Mouse (Mus musculus): ENCODE results near the gene Clybl. TPM values are rescaled to one million over a fixed set of nuclear protein-coding genes. Genes with fewer than 3 reads are reported as not detected.

Clybl gene
- total and polyA plus RNA-seq, 2 experiments from 2014 or later: 10.6 to 21.0 TPM

DNA sequence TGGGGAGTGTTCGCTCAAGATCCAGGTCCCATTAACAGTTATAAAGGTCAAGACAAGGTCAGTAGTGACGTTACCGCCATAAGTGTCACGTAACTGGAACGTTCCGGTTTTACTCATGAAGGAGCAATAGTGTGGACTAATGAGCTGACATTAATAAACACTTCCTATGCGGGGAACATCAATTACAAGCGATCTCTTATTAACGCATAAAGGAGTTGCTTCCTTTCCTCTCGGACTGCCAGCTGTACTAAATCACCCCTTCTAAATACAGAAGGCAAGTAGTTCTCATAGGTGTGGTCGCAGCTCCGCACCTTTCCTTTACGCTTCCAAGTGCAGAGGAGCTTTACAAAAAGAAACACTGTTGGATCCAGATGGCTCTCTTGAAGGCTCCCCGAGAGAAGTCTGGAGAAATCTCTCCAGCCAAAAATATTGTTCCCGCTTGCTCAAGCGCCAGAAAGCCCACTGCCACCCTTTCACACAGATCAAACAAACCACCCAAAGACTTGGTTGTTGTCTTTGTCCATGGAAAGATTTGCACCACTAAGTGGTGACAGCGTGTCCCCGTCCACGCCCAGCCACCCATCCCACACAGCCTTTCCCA is 207.0 kb downstream of the Clybl start:
- WGBS: 38% methylated on average over 19 of the region's 19 CpGs
- no peak; the same call in 1 of the 2 replicates for ATAC-seq

DNA sequence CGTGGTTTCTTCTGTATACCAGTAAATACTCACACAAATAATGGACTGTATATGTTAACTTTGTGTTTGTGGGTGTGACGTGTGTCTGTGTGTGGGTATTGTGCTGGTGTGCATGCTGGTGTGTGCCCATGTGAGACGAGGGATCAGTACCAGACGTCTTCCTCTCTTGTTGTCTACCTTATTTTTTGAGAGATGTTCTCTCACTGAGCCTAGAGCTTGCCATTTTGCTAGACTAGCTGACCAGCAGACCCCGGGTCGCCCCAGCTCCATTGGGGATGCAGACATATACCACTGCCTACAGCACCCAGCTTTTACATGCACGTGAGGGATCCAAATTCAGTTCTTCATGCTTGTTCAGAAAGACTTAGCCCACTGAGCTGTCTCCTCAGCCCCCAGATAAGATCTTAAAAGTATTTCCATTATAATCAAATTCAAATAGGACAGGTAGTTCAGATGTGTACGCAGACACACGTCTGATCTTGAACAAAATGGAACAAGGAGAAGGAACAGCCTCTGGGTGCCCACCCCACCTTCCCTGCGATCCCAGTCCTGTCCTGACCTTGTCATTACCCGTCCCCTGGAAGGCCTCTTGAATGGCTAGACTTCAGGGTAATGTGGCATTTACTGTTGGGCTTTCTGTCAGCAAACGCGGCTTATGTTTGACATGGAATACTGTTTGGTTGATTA is 208.3 kb downstream of the Clybl start:
- DNase-seq (no peak), ATAC-seq (no peak)
- Histone ChIP-seq H3K9ac (no peak overlapping the region), H3K27me3 (ENCODE audit: insufficient read depth, low read length) (peaks cover 26% of the 10 kb centered on the region), H3K4me2 (ENCODE audit: low read depth) (no peak overlapping the region), H3K27ac (ENCODE audit: low read depth, low read length) (no peak overlapping the region), H3K36me3 (ENCODE audit: insufficient read depth) (no peaks in the 10 kb centered on the region), H3K4me1 (ENCODE audit: insufficient read depth) (no peaks in the 10 kb centered on the region), H3K4me3 (ENCODE audit: low read depth, low read length) (no peak overlapping the region), H3K9me3 (ENCODE audit: low read length) (no peaks in the 10 kb centered on the region)
- TF ChIP-seq CTCF (IDR thresholded peaks at IDR 0.05; ENCODE audit: low read depth): no peak
- WGBS: 88% methylated on average over 13 of the region's 13 CpGs

More for the DNA sequence above, 207.0 kb downstream of the Clybl start:
- H3K9ac ChIP-seq: no peak overlapping the region
- H3K27ac ChIP-seq (ENCODE audit: low read depth, low read length): no peak overlapping the region
- TF ChIP-seq CTCF (IDR thresholded peaks at IDR 0.05; ENCODE audit: low read depth): no peak
- H3K4me2 ChIP-seq (ENCODE audit: low read depth): 0 out of 2 replicates have a peak overlapping the region, but pooled peaks have one; percentile 1
- H3K4me3 ChIP-seq (ENCODE audit: low read depth, low read length): no peak overlapping the region
- peaks cover 32% of the 10 kb centered on the region for H3K27me3 ChIP-seq (ENCODE audit: insufficient read depth, low read length)
- no peaks in the 10 kb centered on the region for H3K4me1 ChIP-seq (ENCODE audit: insufficient read depth)
- no peaks in the 10 kb centered on the region for H3K9me3 ChIP-seq (ENCODE audit: low read length)
- no peaks in the 10 kb centered on the region for H3K36me3 ChIP-seq (ENCODE audit: insufficient read depth)
- peak; percentile 38 for DNase-seq

GRCm38 (mm10) chr14:122390935-122391334 is 209.4 kb downstream of the Clybl start:
- H3K27ac ChIP-seq (ENCODE audit: low read depth, low read length): no peak overlapping the region
- H3K9ac ChIP-seq: no peak overlapping the region
- no peak overlapping the region for H3K4me3 ChIP-seq (ENCODE audit: low read depth, low read length)
- peaks cover 24% of the 10 kb centered on the region for H3K27me3 ChIP-seq (ENCODE audit: insufficient read depth, low read length)
- no peak overlapping the region for H3K4me2 ChIP-seq (ENCODE audit: low read depth)
- H3K36me3 ChIP-seq (ENCODE audit: insufficient read depth): no peaks in the 10 kb centered on the region
- H3K9me3 ChIP-seq (ENCODE audit: low read length): no peaks in the 10 kb centered on the region
- no peak for TF ChIP-seq CTCF (IDR thresholded peaks at IDR 0.05; ENCODE audit: low read depth)
- ATAC-seq (no peak), DNase-seq (no peak)
- no peaks in the 10 kb centered on the region for H3K4me1 ChIP-seq (ENCODE audit: insufficient read depth)
- WGBS: 61% methylated on average over 4 of the region's 4 CpGs

- 91% methylated on average over 1 of the region's 1 CpGs for WGBS
- no peaks in the 10 kb centered on the region for H3K9me3 ChIP-seq (ENCODE audit: low read length)
- DNase-seq (no peak), ATAC-seq (no peak)
- H3K4me1 ChIP-seq (ENCODE audit: insufficient read depth): no peaks in the 10 kb centered on the region
- H3K27ac ChIP-seq (ENCODE audit: low read depth, low read length): no peak overlapping the region
- no peaks in the 10 kb centered on the region for H3K36me3 ChIP-seq (ENCODE audit: insufficient read depth)
- H3K4me3 ChIP-seq (ENCODE audit: low read depth, low read length): no peak overlapping the region
- H3K4me2 ChIP-seq (ENCODE audit: low read depth): no peak overlapping the region
- peaks cover 15% of the 10 kb centered on the region; the same call in 1 of the 2 replicates for H3K27me3 ChIP-seq (ENCODE audit: insufficient read depth, low read length)
- TF ChIP-seq CTCF (IDR thresholded peaks at IDR 0.05; ENCODE audit: low read depth): no peak
- H3K9ac ChIP-seq: no peak overlapping the region
Measured at GRCm38 (mm10) chr14:122393119-122393518, 211.6 kb downstream of the Clybl start.

DNA sequence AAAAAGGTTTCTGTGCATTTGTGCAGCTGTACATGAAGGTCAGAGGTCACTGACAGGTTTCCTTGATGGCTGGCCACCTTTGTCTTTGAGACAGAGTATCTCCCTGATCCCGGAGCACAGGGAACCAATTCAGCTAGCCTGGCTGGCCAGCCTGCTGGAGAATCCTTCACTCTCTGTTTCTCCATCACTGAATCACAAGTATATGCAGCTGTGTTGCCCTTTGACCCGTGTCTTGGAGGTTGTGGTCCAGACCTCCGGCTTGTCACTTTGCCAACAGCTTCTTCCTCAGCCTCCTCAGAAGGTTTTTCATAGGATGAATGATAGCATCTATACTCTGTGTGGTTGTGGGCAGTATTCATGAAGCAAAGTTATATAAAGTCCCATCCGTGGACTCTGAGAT is 217.2 kb downstream of the Clybl start:
- WGBS: 78% methylated on average over 4 of the region's 4 CpGs
- H3K4me2 ChIP-seq (ENCODE audit: low read depth): no peak overlapping the region
- H3K9me3 ChIP-seq (ENCODE audit: low read length): no peaks in the 10 kb centered on the region
- no peaks in the 10 kb centered on the region for H3K4me1 ChIP-seq (ENCODE audit: insufficient read depth)
- ATAC-seq (no peak), DNase-seq (no peak)
- no peaks in the 10 kb centered on the region for H3K36me3 ChIP-seq (ENCODE audit: insufficient read depth)
- no peak for TF ChIP-seq CTCF (IDR thresholded peaks at IDR 0.05; ENCODE audit: low read depth)
- no peak overlapping the region for H3K9ac ChIP-seq
- no peak overlapping the region for H3K4me3 ChIP-seq (ENCODE audit: low read depth, low read length)
- peaks cover 13% of the 10 kb centered on the region for H3K27me3 ChIP-seq (ENCODE audit: insufficient read depth, low read length)
- no peak overlapping the region for H3K27ac ChIP-seq (ENCODE audit: low read depth, low read length)

DNA sequence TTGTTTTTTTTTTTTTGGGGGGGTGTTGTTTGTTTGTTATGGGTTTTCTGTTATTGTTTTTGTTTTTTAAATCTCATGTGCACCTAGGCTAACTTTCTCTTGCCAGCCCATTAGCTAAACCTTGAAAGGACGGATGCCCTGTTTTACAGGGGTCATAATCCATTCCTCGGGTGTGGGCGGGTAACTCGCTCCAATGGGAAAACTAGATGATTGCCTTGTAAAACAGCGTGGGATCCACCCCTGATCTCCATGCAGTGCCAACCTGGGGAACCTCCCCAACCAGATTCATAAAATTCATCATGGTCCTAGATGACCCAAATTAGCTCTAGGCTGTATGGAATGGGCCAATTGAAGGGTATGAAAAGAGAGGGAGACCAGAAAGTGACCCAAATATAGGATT is 218.4 kb downstream of the Clybl start:
- no peaks in the 10 kb centered on the region for H3K4me1 ChIP-seq (ENCODE audit: insufficient read depth)
- DNase-seq (no peak), ATAC-seq (no peak)
- H3K27ac ChIP-seq (ENCODE audit: low read depth, low read length): no peak overlapping the region
- no peaks in the 10 kb centered on the region for H3K9me3 ChIP-seq (ENCODE audit: low read length)
- no peak overlapping the region for H3K4me3 ChIP-seq (ENCODE audit: low read depth, low read length)
- H3K9ac ChIP-seq: no peak overlapping the region
- TF ChIP-seq CTCF (IDR thresholded peaks at IDR 0.05; ENCODE audit: low read depth): no peak
- peaks cover 25% of the 10 kb centered on the region for H3K27me3 ChIP-seq (ENCODE audit: insufficient read depth, low read length)
- WGBS: 88% methylated on average over 5 of the region's 5 CpGs
- no peaks in the 10 kb centered on the region for H3K36me3 ChIP-seq (ENCODE audit: insufficient read depth)
- H3K4me2 ChIP-seq (ENCODE audit: low read depth): no peak overlapping the region

DNA sequence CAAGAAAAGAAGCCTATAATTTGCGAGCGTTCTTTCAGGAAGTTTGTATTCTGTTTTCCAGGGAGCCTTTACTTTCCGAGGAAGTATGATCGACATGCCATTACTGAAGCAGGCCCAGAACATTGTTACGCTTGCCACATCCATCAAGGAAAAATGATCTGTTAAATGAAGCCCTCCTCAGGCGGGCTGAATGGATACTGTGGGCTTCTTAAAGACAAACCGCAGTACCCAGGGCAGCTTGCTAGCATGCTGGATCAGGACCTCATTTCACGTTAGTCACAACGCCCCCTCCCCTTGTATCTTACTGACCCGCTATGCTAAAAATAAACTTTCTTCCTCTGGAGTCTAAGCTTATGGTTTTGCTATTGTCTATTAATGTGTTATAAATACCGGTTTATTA is 220.4 kb downstream of the Clybl start:
- Histone ChIP-seq H3K4me1 (ENCODE audit: insufficient read depth) (0 out of 2 replicates have a peak, but pooled peaks cover 8% of the 10 kb centered on the region), H3K4me3 (ENCODE audit: low read depth, low read length) (no peak overlapping the region), H3K9ac (no peak overlapping the region), H3K9me3 (ENCODE audit: low read length) (no peaks in the 10 kb centered on the region), H3K27ac (ENCODE audit: low read depth, low read length) (no peak overlapping the region), H3K36me3 (ENCODE audit: insufficient read depth) (no peaks in the 10 kb centered on the region), H3K4me2 (ENCODE audit: low read depth) (no peak overlapping the region), H3K27me3 (ENCODE audit: insufficient read depth, low read length) (peaks cover 35% of the 10 kb centered on the region)
- DNase-seq (no peak), ATAC-seq (no peak)
- 55% methylated on average over 11 of the region's 11 CpGs for WGBS
- no peak for TF ChIP-seq CTCF (IDR thresholded peaks at IDR 0.05; ENCODE audit: low read depth)

Data from forebrain, postnatal 0 days (tissue).